Comparison of ENCODE assay signal across 1 mouse cellular context in genomic region chr9:66124111-66124531, GRCm38 (mm10).
A peak's percentile ranks its signal among the peaks of the same experiment; 100 is the strongest.
TF ChIP-seq lines count a peak whose summit lies in the region.

No protein-coding gene starts in this region.

TF ChIP-seq in MEL, 35 proteins besides CTCF, POLR2A, EP300 and RAD21:
- TF ChIP-seq NRF1 (IDR thresholded peaks at IDR 0.05; ENCODE audit: insufficient read depth, low read depth, low read length, poor library complexity, severe bottlenecking) (no peak), BHLHE40 (IDR thresholded peaks at IDR 0.05; ENCODE audit: borderline replicate concordance, low read depth, low read length) (0 out of 2 replicates have a peak, but pooled peaks have one; percentile 60), POLR2AphosphoS2 (IDR thresholded peaks at IDR 0.05; ENCODE audit: low read length) (no peak), MAX (IDR thresholded peaks at IDR 0.05; ENCODE audit: low read length) (peak; percentile 45; the same call in 1 of the 2 replicates), ETS1 (IDR thresholded peaks at IDR 0.05; ENCODE audit: low read depth, low read length) (no peak; the same call in 1 of the 2 replicates), ELF1 (IDR thresholded peaks at IDR 0.05; ENCODE audit: low read depth, low read length) (peak; percentile 65), UBTF (IDR thresholded peaks at IDR 0.05; ENCODE audit: borderline replicate concordance, insufficient read depth, low read depth, low read length) (no peak)
